Mouse (Mus musculus) WW6 (cell line): ENCODE measurements around the gene Zfp560.

ENCODE experiments used
- DNase-seq: peaks from one replicate; pipeline ENCODE4 v3.0.0-alpha.2; 2013; ENCODE audit warnings: low read depth, low spot score

The Zfp560 gene

GRCm38 (mm10) chr9:20384532-20385342, at the start of gene Zfp560:
Gene Zfp560 (minus strand): TSS chr9:20385177.
- peak; percentile 55 for DNase-seq

GRCm38 (mm10) chr9:20430004-20430403, 45.0 kb upstream of the Zfp560 start:
- DNase-seq = no peak

GRCm38 (mm10) chr9:20411460-20411859, 26.5 kb upstream of the Zfp560 start:
- DNase-seq = no peak

GRCm38 (mm10) chr9:20409319-20409718, 24.3 kb upstream of the Zfp560 start:
- no peak for DNase-seq

GRCm38 (mm10) chr9:20385343-20385703, 346 bp upstream of the Zfp560 start:
- no peak for DNase-seq

GRCm38 (mm10) chr9:20383659-20384058, 1.3 kb downstream of the Zfp560 start:
- no peak for DNase-seq

- DNase-seq = no peak
Observed at GRCm38 (mm10) chr9:20374712-20375111, 10.3 kb downstream of the Zfp560 start.

DNA sequence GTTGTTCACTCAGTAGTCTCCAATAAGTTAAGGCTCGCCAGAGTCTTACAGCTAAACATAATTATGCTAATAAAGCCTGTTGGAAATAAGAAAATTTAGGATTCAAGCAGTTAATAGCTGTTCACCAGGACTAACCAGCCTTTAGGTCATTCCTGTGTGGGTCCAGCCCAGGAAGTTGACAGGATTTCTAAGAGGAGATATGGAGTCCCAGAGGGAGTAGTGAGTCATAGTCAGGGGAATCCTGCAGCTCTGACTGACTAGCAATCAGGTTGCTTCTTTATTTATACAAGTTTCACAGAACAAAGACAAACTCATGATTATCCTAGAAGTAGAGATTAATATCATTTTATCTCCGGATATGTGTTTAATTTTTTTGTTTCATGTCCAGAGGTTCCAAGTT, 17.7 kb downstream of the Zfp560 start:
- no peak for DNase-seq

GRCm38 (mm10) chr9:20348501-20348900, 36.5 kb downstream of the Zfp560 start:
- no peak for DNase-seq

DNA sequence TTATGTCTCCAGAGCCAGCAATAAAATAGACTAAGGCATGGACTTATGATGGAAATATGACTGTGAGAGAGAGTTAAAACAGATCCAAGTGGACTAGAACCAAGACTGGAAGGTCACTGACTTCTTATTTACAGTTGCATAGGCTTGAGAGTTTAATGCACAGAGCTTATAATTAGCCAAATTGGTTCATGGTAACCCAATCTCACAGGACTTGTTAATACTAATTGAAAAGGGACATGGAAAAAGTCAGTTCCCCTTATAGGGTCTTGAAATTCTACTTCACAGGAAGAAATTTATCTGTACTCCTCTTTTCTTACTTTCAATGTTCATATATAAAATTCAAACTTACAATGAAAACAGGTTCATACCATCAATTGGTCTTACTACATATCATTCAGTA, 49.0 kb downstream of the Zfp560 start, which contains the start of gene Olfr18:
Gene Olfr18 (minus strand): TSS at position 101 of the 400 bp plus-strand sequence.
- DNase-seq = no peak

DNA sequence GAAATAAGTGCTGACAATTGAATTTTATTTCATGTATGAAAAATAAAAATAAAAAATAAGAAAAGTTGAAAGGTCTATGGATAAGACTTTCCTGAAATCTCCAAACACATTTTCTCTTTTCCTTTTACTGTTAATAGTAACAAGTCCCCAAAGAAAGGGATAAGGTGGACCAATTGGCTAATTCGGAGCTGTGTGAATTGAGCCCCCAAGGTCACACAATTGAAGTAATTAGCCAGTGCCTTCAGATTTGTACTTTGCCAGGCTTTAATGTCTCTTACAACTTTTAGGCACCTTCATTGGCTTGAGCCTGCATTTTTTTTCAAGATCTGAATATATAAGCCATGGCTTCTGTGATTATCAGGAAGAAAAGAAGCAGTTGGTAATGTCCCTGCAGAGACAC, 86.7 kb downstream of the Zfp560 start, which contains the start of gene Olfr873:
Gene Olfr873 (plus strand): TSS at position 301 of the 400 bp plus-strand sequence.
- DNase-seq = no peak

GRCm38 (mm10) chr9:20295562-20295961, 89.4 kb downstream of the Zfp560 start:
- peak; percentile 22 for DNase-seq
